Mouse (Mus musculus) lung, postnatal 0 days (tissue): ENCODE results near the gene Shld2. TPM values are rescaled to one million over a fixed set of nuclear protein-coding genes. Genes with fewer than 3 reads are reported as not detected.

ENCODE experiments used
- ATAC-seq: fragments of 200-750 bp; cut with Nextera tagmentation; 2 replicates; pipeline ENCODE4 v1.8.0; 2017; ENCODE audit warnings: moderate library complexity
- DNase-seq: peaks from one replicate; pipeline ENCODE4 v3.0.0-alpha.2; 2016; ENCODE audit warnings: low spot score
- H3K27ac ChIP-seq: fragments of 300-500 bp; sonication (generic); 2 replicates; pipeline ENCODE4 v1.5.1; 2014; ENCODE audit warnings: antibody characterized with exemption, mild to moderate bottlenecking, low read length, mixed read lengths
- H3K27me3 ChIP-seq: fragments of 300-500 bp; sonication (generic); replicated peaks from 2 replicates; pipeline ENCODE4 v1.6.1; 2014; ENCODE audit warnings: low read length, mixed read lengths; ENCODE audit not compliant: insufficient read depth
- H3K36me3 ChIP-seq: fragments of 300-500 bp; sonication (generic); 2 replicates; pipeline ENCODE4 v1.6.1; 2014; ENCODE audit warnings: low read length, mixed read lengths; ENCODE audit not compliant: insufficient read depth
- H3K4me1 ChIP-seq: fragments of 300-500 bp; sonication (generic); 2 replicates; pipeline ENCODE4 v1.6.1; 2014; ENCODE audit warnings: antibody characterized with exemption, low read depth, low read length, mixed read lengths; ENCODE audit not compliant: insufficient read depth
- H3K4me2 ChIP-seq: fragments of 300-500 bp; sonication (generic); replicated peaks from 2 replicates; pipeline ENCODE4 v1.6.1; 2014; ENCODE audit warnings: low read depth, mild to moderate bottlenecking, low read length, moderate library complexity, mixed read lengths
- H3K4me3 ChIP-seq: fragments of 300-500 bp; sonication (generic); 2 replicates; pipeline ENCODE4 v1.5.1; 2014; ENCODE audit warnings: low read depth, low read length
- H3K9ac ChIP-seq: fragments of 300-500 bp; sonication (generic); replicated peaks from 2 replicates; pipeline ENCODE4 v1.6.1; 2014; ENCODE audit warnings: low read depth, mild to moderate bottlenecking
- H3K9me3 ChIP-seq: fragments of 300-500 bp; sonication (generic); 2 replicates; pipeline ENCODE4 v1.6.1; 2016; ENCODE audit warnings: low read length, mixed read lengths
- CTCF ChIP-seq: IDR thresholded peaks from 2 replicates; pipeline ENCODE4 v1.5.1; 2016; ENCODE audit warnings: antibody characterized with exemption, mild to moderate bottlenecking
- EP300 ChIP-seq: IDR thresholded peaks from 2 replicates; pipeline ENCODE4 v1.6.1; 2016; ENCODE audit warnings: antibody characterized with exemption, mild to moderate bottlenecking, control low read depth
- WGBS: fragments of 180-500 bp; shearing (Covaris S2); extraction: QIAGEN DNeasy Blood & Tissue Kit; methylation state at CpG from one replicate; pipeline ENCODE4 v1.1.7; 2014; 5-methylcytosine and 5-hydroxymethylcytosine counted together
- polyA plus RNA-seq: library from polyadenylated mRNA; unstranded; fragments of >200 nt; fragmentation: Nextera tagmentation; extraction: Ambion mirVana; gene quantifications from 2 replicates; pipeline ENCODE4 v1.2.1, GENCODE M21; 2015

Gene Shld2
- polyA plus RNA-seq: 7.5 and 9.7 TPM in 2 replicates

GRCm38 (mm10) chr14:34310234-34310965 is at the start of gene Shld2, which contains the start of gene Glud1:
TSS of gene Shld2 (minus strand) at chr14:34310493.
TSS of gene Glud1 (plus strand) at chr14:34310727.
- H3K4me2 ChIP-seq: peak within 1 kb of the TSS; percentile 65
- no peaks in the 10 kb centered on the region for H3K27me3 ChIP-seq
- TF ChIP-seq EP300 (no peak), CTCF (peak; percentile 24; the same call in 1 of the 2 replicates)
- ATAC-seq: peak; percentile 97
- peak within 1 kb of the TSS; percentile 83 for H3K9ac ChIP-seq
- peaks cover 5% of the 10 kb centered on the region; the same call in 1 of the 2 replicates for H3K4me1 ChIP-seq
- peak; percentile 98 for DNase-seq
- H3K9me3 ChIP-seq: no peaks in the 10 kb centered on the region
- H3K4me3 ChIP-seq: peak within 1 kb of the TSS; percentile 78
- no peaks in the 10 kb centered on the region for H3K36me3 ChIP-seq
- WGBS: 3% methylated on average over 49 of the region's 100 CpGs
- peak within 1 kb of the TSS; percentile 94 for H3K27ac ChIP-seq

DNA sequence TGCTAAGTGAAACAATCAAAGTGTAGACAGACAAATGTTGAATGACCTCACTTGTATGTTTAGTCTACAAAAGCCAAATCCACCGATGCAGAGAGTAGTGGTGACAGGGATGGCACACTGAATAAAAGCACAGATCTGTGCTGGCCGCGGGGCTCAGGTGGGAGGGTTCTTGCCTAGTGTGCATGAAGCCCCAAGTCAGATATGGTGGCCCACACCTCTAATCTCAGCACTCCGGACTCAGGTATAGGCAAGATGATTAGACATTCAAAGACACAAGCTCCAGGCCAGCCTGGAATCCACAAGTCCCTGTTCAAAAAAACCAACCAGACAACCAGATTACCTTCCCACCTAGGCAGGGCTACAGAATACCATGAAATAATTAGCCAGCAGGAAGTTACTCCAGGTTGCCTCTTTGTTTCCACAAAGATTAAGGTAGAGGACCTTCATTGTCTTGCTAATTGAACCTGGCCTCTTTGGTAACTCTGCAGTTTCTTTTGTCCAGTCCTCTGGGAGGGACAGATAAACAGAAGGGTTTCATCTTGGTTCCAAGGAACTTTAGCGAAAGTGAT is 49.5 kb upstream of the Shld2 start:
- DNase-seq: no peak
- no peak for ATAC-seq
- WGBS: 46% methylated on average over 5 of the region's 5 CpGs

GRCm38 (mm10) chr14:34357671-34358455 is 47.6 kb upstream of the Shld2 start:
- Histone ChIP-seq H3K4me2 (no peak overlapping the region), H3K27me3 (no peaks in the 10 kb centered on the region), H3K4me3 (no peak overlapping the region), H3K27ac (no peak overlapping the region), H3K36me3 (no peaks in the 10 kb centered on the region), H3K9ac (no peak overlapping the region), H3K4me1 (no peaks in the 10 kb centered on the region), H3K9me3 (no peaks in the 10 kb centered on the region)
- TF ChIP-seq CTCF (no peak), EP300 (no peak)
- no peak for ATAC-seq
- WGBS: 55% methylated on average over 7 of the region's 7 CpGs
- DNase-seq: no peak

More for the DNA sequence above, 49.5 kb upstream of the Shld2 start:
- H3K36me3 ChIP-seq: no peaks in the 10 kb centered on the region
- H3K27me3 ChIP-seq: no peaks in the 10 kb centered on the region
- H3K9ac ChIP-seq: no peak overlapping the region
- no peak overlapping the region for H3K4me3 ChIP-seq
- no peaks in the 10 kb centered on the region for H3K9me3 ChIP-seq
- no peak for TF ChIP-seq EP300
- TF ChIP-seq CTCF: no peak
- H3K27ac ChIP-seq: no peak overlapping the region
- H3K4me2 ChIP-seq: no peak overlapping the region
- no peaks in the 10 kb centered on the region for H3K4me1 ChIP-seq

DNA sequence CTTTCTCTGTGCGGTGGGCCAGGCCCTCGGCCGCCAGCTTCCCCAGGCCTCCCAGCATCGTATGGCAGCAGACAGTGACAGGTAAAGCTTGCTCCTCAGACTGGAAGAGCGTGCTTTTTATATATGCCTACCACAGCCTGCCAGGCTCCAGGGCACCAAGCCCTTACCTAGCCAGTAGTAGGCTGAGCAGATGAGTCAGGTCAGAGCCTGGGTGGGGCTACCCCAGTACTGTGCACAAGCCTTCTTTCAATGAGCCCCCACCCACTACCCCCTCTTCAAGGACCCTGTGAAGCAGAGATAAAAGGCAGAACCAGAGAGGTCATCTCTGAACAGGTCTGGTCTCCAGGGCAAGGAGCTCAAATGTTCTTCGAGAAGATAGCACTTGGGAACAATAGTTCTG is 45.0 kb upstream of the Shld2 start, which contains the start of gene Fam25c:
Gene Fam25c (minus strand): TSS at position 133 of the 400 bp plus-strand sequence.
- ATAC-seq (peak; percentile 25; the same call in 1 of the 2 replicates), DNase-seq (no peak)
- Histone ChIP-seq H3K4me3 (no peak within 1 kb of the TSS), H3K9me3 (no peaks in the 10 kb centered on the region), H3K27me3 (no peaks in the 10 kb centered on the region), H3K9ac (no peak within 1 kb of the TSS), H3K27ac (no peak within 1 kb of the TSS), H3K36me3 (no peaks in the 10 kb centered on the region), H3K4me2 (no peak within 1 kb of the TSS), H3K4me1 (no peaks in the 10 kb centered on the region)
- TF ChIP-seq EP300 (no peak), CTCF (no peak)
- WGBS: 62% methylated on average over 6 of the region's 6 CpGs

GRCm38 (mm10) chr14:34354456-34354855 is 44.2 kb upstream of the Shld2 start:
- H3K9me3 ChIP-seq: no peaks in the 10 kb centered on the region
- TF ChIP-seq CTCF: no peak
- TF ChIP-seq EP300: no peak
- DNase-seq (no peak), ATAC-seq (no peak)
- H3K27me3 ChIP-seq: no peaks in the 10 kb centered on the region
- no peaks in the 10 kb centered on the region for H3K36me3 ChIP-seq
- H3K4me3 ChIP-seq: no peak overlapping the region
- no peak overlapping the region for H3K9ac ChIP-seq
- no peak overlapping the region for H3K27ac ChIP-seq
- 70% methylated on average over 4 of the region's 4 CpGs for WGBS
- no peak overlapping the region for H3K4me2 ChIP-seq
- no peaks in the 10 kb centered on the region for H3K4me1 ChIP-seq

DNA sequence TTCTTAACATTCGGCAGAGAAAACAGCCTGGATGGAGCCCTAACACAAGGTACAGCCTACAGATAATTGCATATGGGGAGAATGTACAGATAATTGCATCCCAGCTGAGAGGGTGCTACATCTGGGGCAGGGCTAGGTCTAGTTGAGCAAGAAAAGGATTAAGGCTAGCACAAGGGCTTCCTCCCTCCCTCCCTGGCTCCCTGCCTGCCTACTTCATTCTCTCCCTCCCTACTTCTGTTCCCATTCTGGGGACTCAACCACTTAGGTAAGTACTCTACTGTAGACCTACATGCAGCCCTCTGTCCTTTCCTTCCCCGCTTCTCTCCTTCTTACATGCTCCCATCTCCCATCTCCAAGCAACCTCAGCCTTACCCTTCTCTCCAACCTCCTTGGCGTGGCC is 43.0 kb upstream of the Shld2 start:
- Histone ChIP-seq H3K4me1 (no peaks in the 10 kb centered on the region), H3K36me3 (no peaks in the 10 kb centered on the region), H3K27me3 (no peaks in the 10 kb centered on the region), H3K9ac (no peak overlapping the region), H3K4me3 (no peak overlapping the region), H3K27ac (no peak overlapping the region), H3K4me2 (no peak overlapping the region), H3K9me3 (no peaks in the 10 kb centered on the region)
- no peak for TF ChIP-seq CTCF
- no peak for TF ChIP-seq EP300
- 74% methylated on average over 3 of the region's 3 CpGs for WGBS
- DNase-seq (peak; percentile 53), ATAC-seq (peak; percentile 16; the same call in 1 of the 2 replicates)
